Mouse (Mus musculus): ENCODE results near the gene Olfr214.
"Not testable (repeated sequence)": the region's sequence is repeated elsewhere in the genome, so short reads cannot be mapped to it uniquely, and the experiment has no call there.

The Olfr214 gene

GRCm38 (mm10) chr6:116553935-116554334, at the start of gene Olfr214:
Gene Olfr214 (plus strand): TSS chr6:116554235.
- DNase-seq, result no peak

GRCm38 (mm10) chr6:116506302-116507003, 47.6 kb upstream of the Olfr214 start, which contains the start of gene Olfr212:
Gene Olfr212 (plus strand): TSS chr6:116506516.
- DNase-seq, result not testable (repeated sequence)

- no peak for DNase-seq
Observed at GRCm38 (mm10) chr6:116514832-116515231, 39.2 kb upstream of the Olfr214 start.

- DNase-seq, result no peak
Observed at GRCm38 (mm10) chr6:116538156-116538555, 15.9 kb upstream of the Olfr214 start, which contains the start of gene Olfr213. Gene Olfr213 (plus strand): TSS chr6:116538456.

- no peak for DNase-seq
Observed at GRCm38 (mm10) chr6:116542500-116542899, 11.5 kb upstream of the Olfr214 start.

- not testable (repeated sequence) for DNase-seq
Observed at GRCm38 (mm10) chr6:116550841-116551240, 3.2 kb upstream of the Olfr214 start, which contains the start of gene Gm5580. Gene Gm5580 (plus strand): TSS chr6:116551141.

GRCm38 (mm10) chr6:116554952-116555351, 917 bp downstream of the Olfr214 start:
- no peak for DNase-seq

- peak; percentile 10 for DNase-seq
Observed at GRCm38 (mm10) chr6:116569834-116570233, 15.8 kb downstream of the Olfr214 start.

- no peak for DNase-seq
Observed at GRCm38 (mm10) chr6:116584095-116584494, 30.1 kb downstream of the Olfr214 start, which contains the start of gene Olfr215. Gene Olfr215 (minus strand): TSS chr6:116584195.

- DNase-seq, result not testable (repeated sequence)
Observed at GRCm38 (mm10) chr6:116600969-116601368, 46.9 kb downstream of the Olfr214 start.

GRCm38 (mm10) chr6:116607230-116607629, 53.2 kb downstream of the Olfr214 start:
- DNase-seq, result no peak
